Mouse (Mus musculus) gastrocnemius, postnatal 36 days (tissue): Measurements from ENCODE around the gene Mpp4. TPM values are rescaled to one million over a fixed set of nuclear protein-coding genes. Genes with fewer than 3 reads are reported as not detected.

Source experiments
- DNase-seq, 2 experiments: peaks; one replicate each; pipeline ENCODE4 v3.0.0; 2022
- intact Hi-C: fragments of 180-260 bp; cut with DNase I; formaldehyde crosslinking; loops from one replicate; pipeline ENCODE4 v1.15.1; 2025
- long read RNA-seq, 2 experiments: library from polyadenylated mRNA; stranded (forward); transcript quantifications; one replicate each; pipeline ENCODE4 v2.0.0; 2021
- total RNA-seq, 2 experiments: library from RNA; stranded (reverse); gene quantifications; 2 replicates each; pipeline ENCODE4 v1.2.3; 2021

The Mpp4 gene
- under 1 TPM; 0.10 to 0.17 TPM for total RNA-seq
- long read RNA-seq, experiment 1 = 0 reads
- long read RNA-seq, experiment 2, partial matches to known transcripts = 0 of 2 reads
- long read RNA-seq, experiment 2, other reads (novel, unspliced or antisense) = 2 of 2 reads

GRCm38 (mm10) chr1:59163030-59163461, at the start of gene Mpp4:
Gene Mpp4, minus strand, starts transcription at chr1:59163389.
- intact Hi-C loops = no loop called here

DNA sequence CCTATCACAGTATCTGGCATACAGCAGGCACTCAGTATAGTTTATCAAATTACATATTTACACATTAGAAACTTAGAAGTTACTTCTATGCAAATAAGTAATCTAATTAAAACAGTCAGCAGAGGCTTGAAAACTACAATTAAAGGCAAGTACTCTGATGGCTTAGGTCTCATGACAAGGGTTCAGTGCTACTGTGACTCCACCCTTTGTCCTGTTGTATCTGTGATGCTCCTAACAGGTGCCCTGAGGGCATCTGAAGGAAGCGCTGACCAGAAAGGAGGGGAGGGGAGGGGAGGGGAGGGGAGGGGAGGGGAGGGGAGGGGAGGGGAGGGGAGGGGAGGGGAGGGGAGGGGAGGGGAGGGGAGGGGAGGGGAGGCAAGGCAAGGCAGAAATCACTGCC, 49.8 kb upstream of the Mpp4 start:
- intact Hi-C loops = no loop called here
- DNase-seq = no peak

More at GRCm38 (mm10) chr1:59163030-59163461, at the start of gene Mpp4:
- no peak for DNase-seq

DNA sequence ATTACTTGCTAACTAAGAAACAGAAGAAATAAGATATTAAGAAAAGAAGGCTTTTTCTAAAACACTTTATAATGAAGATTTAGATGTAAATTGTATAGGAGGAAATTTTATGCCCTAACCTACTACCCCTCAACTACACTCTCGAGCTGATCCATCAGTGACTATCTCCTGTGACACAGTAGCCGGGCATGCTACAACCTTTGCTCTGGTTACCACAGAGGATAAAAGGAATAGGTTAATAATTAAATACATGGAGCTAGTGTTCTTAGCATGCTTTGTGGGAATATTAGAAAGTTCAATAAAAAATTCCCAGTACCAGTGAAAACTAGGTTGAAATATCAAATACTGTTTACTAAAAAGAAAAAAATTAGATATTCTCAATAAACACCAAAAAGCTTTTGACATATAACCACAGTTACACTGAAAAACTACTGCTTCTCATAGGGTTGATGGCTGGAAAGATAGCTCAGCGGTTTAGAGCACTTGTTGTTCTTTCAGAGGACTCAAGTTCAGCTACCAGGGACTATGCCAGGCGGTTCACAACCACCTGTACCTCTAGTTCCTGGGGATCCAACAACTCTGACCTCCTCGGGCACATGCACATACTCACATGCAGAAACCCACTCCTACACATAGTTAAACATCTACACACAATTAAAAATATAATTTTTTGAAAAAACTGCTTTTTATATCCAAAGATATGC, 49.0 kb upstream of the Mpp4 start:
- DNase-seq = no peak
- intact Hi-C loops = no loop called here

DNA sequence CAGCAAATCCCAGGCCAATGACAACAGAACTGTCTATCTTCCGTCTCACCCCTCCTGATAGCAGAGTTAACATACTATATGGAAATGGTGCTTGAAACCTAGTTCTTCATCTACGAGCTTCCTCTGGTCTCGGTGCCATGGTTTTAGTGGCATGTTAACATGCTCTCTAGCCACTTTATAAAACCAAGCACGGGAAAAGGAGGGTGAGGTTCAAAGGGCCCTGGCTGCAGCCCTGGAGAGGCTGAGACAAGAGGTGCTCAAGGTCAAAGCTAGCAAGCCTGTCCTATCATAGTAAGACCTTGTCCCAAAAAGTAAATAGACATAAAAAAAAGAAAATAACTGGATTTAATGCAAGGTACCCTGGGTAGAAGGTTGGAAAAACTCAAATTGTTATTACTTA, 48.5 kb upstream of the Mpp4 start:
- no peak for DNase-seq
- intact Hi-C loops = no loop called here

DNA sequence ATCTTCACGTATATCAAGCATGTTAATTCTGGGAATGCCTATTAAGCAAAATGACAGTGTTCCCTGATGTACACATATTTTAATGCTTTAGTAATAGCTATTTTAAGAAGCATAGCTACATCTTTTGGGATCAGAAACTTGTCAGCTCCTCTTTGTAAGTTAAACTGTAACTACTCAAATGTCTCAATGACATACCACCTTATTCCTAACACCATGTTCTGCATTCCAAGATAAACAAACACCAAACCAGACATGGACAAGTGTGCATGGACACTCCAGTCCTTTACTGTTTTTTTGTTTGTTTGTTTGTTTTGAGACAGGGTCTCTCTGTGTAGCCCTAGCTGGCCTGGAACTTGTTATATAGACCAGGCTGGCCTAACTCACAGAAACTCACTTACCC, 45.1 kb upstream of the Mpp4 start:
- intact Hi-C loops = no loop called here
- no peak for DNase-seq

- intact Hi-C loops = no loop called here
- no peak for DNase-seq
Measured at GRCm38 (mm10) chr1:59204489-59204888, 41.3 kb upstream of the Mpp4 start.

- DNase-seq = no peak
- intact Hi-C loops = no loop called here
Measured at GRCm38 (mm10) chr1:59202367-59202766, 39.2 kb upstream of the Mpp4 start.

DNA sequence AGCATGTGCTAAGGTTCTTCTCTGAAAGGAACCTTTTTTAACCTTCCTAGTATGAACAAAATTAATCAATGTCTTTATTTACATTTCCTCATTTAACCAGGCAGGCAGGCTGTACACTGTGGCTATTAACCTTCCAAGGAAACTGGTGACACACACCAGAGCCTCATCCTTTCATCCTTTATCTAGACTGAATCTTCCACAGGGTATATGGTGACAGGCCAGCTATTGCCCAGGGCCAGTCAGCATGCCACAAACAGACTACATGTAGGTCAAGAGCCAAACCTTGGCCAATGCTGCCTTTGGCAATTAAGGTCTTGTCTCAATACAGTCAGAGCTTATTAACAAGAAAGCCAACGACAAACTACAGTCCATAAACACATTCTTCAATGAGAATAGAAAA, 38.4 kb upstream of the Mpp4 start:
- no peak for DNase-seq
- intact Hi-C loops = no loop called here

DNA sequence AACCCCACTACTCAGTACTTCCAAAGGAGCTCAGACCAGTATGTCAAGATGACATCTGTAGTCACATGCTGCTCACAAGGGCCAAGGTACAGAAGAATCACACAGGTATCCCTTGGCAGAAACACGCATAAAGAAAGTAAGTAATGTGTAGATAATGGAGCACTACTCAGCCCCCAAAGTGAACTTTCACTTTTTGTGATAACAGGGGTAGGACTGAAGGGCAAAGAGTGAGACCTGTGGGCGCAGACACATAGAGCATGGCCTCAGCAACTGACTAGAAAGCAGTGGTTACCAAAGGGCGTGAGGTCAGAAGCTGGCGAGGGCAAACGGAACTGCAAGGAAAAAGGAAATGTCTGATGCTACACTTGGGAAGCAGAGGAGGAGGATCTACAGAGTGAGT, 37.8 kb upstream of the Mpp4 start:
- no peak for DNase-seq
- intact Hi-C loops = no loop called here

DNA sequence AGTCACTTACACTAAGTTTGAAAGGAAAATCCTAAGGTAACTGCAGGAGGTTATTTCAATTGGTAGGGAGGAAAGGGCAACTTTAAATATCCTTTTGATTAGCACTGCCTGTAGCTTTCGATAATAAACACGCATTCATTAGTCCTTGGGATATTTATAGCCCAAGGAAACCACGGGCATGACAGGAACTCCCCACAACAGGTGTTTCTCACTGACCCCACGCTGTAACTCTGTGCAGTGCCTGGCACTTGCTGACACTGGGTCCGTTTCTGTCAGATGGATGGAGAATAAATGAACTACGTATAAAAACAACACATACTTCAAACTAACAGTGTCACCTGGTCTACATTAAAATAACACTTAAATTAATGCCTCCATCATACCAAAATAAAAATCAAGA, 31.8 kb upstream of the Mpp4 start:
- intact Hi-C loops = no loop called here
- no peak for DNase-seq

DNA sequence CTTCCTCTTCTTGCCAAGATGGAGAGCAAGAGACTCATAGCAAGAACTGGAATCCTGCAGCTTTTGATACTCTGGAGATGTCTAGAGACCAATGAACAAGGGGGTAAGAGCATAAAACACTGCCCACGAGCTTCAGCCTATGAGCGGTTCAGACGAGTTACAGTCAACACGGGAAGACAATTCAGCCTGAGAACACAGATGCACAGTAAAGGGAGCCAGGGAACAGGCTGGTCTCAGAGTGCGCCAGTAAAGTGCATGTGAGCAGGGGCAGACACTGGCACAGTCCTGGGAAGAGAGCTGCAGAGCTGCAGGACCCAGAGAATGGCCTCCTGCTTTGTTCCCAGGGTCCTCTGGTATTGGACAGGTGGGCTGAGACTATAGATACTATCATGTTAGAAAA, 24.6 kb upstream of the Mpp4 start:
- DNase-seq = no peak
- intact Hi-C loops = no loop called here

- no peak for DNase-seq
- intact Hi-C loops = no loop called here
Measured at GRCm38 (mm10) chr1:59186317-59186716, 23.1 kb upstream of the Mpp4 start.

DNA sequence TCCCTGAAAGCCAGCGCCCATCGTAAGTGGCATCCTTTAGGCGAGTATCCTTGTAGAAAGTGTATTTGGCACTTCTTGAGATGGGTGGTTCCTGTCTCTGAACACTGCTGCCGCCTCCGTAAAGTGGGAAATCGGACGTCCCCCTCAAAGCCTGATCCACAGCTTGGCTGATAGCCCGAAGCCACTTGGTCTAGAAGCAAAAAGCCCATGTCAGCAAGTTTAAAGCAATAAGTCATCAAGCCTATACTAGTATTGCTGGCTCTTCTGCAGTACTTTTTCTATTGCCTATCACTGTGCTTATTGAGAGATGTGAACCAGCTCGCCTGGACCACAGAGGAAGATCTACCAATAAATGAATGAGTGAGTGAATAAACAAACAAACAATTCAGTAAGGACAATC, 22.2 kb upstream of the Mpp4 start:
- DNase-seq = no peak
- intact Hi-C loops = no loop called here

GRCm38 (mm10) chr1:59183045-59183444, 19.9 kb upstream of the Mpp4 start:
- intact Hi-C loops = no loop called here
- DNase-seq = no peak

DNA sequence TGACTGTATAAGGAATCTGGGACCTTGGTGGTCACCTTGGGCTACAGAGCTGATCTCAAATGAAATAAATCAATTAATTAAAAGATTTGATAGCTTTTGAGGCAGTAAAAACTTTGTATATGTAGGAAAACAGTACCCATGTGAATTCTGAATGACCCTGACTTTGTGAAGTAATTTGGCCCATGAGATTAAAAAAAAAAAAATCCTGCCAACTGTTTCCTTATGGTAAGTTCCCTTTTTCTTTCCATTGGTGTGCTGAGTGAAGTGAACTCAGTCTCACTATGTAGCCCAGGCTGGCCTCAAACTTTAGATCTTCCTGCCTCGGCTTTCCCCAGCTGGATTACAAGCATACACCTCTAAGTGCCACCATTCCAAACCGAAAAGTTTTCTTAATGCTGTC, 19.2 kb upstream of the Mpp4 start:
- intact Hi-C loops = no loop called here
- no peak for DNase-seq

- DNase-seq = no peak
- intact Hi-C loops = no loop called here
Measured at GRCm38 (mm10) chr1:59180003-59180402, 16.8 kb upstream of the Mpp4 start.

DNA sequence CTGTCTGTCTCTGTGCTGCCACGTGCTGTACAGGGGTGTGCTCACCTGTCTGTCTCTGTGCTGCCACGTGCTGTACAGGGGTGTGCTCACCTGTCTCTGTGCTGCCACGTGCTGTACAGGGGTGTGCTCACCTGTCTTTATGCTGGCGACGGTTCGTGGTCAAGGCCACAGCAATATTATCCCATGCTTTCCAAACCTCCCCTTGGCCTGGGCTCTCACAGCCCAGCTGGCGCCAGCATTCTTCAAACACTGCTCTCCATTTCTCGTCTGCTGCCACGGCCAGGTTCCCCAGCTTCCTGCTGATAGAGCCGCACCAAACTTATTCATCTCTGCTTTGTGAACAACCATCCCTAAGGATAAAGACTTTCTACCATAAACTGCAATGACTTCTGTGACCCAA, 15.2 kb upstream of the Mpp4 start:
- intact Hi-C loops = no loop called here

DNA sequence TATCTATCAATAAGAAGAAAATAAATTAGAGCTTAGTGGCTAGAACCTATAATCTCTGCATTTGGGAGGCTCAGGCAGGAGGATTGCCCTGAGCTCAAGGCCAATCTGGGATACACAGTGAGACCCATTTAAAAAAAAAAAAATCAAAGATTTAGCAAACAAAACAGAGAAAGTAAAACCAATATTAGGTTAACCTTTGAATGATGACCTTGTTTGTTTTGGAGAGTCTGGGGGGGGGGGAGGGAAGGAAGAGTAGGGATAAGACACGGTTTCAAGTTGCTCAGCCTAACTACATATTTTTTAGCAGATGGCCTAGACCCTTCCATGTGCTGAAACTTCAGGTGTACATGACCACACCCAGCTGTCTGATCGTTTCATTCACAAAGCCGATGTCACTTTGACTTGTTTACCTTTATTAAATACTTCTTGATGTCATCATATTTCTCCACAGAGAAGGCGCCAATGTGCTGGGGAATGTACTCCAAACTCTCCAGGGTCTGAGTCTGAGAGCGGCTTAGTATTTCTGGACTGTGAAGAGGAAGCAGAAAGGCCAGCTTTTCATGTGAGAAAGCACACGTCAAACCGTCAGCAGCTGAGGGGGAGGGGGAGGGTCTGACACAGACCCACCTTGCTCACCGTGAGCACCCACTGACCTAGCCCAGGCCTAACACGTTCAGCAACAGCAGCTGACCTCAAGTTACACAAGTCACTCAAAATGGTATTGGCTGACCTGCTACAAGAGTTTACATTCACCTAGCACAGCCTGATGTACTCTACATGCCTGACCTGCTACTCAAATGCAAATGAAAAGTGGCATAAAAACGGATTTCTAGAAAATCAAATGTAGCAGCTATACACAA, 11.6 kb upstream of the Mpp4 start:
- intact Hi-C loops = no loop called here
- DNase-seq = no peak

More for the DNA sequence above, 15.2 kb upstream of the Mpp4 start:
- DNase-seq = no peak

GRCm38 (mm10) chr1:59173023-59173422, 9.8 kb upstream of the Mpp4 start:
- intact Hi-C loops = no loop called here
- DNase-seq = no peak

DNA sequence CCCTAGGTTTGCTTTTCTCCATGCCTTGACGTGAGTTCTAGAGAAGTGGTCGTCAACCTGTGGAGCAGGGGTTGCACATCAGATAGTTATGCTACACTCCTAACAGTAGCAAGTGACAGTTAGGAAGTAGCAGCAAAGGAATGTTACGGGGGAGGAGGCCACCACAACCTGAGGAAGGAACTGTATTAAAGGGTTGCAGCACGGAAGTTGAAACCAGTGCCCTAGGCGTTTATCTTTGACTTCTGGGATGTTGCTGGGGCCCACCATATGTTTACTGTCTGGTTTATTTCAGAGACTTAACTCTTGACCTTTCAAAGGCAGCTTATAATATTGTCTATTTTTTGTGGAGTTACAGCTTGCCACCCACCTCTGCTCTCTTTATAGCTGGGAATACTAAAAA, 8.7 kb upstream of the Mpp4 start:
- intact Hi-C loops = no loop called here
- DNase-seq = no peak

- intact Hi-C loops = no loop called here
- DNase-seq = no peak
Measured at GRCm38 (mm10) chr1:59170290-59170689, 7.1 kb upstream of the Mpp4 start.

- intact Hi-C loops = no loop called here
- no peak for DNase-seq
Measured at GRCm38 (mm10) chr1:59169586-59169985, 6.4 kb upstream of the Mpp4 start.
